Mouse (Mus musculus) testis, adult 2 months (tissue): Measurements from ENCODE around the gene Nos2.

Experiments
- CTCF ChIP-seq: fragments of 200-500 bp; IDR thresholded peaks from 2 replicates; pipeline ENCODE4 v1.5.1; 2012; ENCODE audit warnings: low read depth, mild to moderate bottlenecking, inconsistent platforms, low read length, moderate library complexity; ENCODE audit not compliant: control insufficient read depth, insufficient read depth, insufficient replicate concordance
- POLR2A ChIP-seq: fragments of 200-500 bp; IDR thresholded peaks from 2 replicates; pipeline ENCODE4 v1.6.1; 2012; ENCODE audit warnings: low read depth, mild to moderate bottlenecking, inconsistent platforms, low read length, moderate library complexity; ENCODE audit not compliant: control insufficient read depth

- TF ChIP-seq POLR2A (no peak), CTCF (no peak)
Measured at GRCm38 (mm10) chr11:78983539-78983938, 63.0 kb downstream of the Nos2 start.
